Mouse (Mus musculus): ENCODE results near the gene Sumo1. TPM values are rescaled to one million over a fixed set of nuclear protein-coding genes. Genes with fewer than 3 reads are reported as not detected.

Gene Sumo1
- 272 and 320 TPM in 2 replicates for polyA plus RNA-seq (2015; fragmentation: Nextera tagmentation; extraction: Ambion mirVana)

- peak; percentile 93 for ATAC-seq (ENCODE audit: insufficient read depth, low FRiP score)
- no peaks in the 10 kb centered on the region for H3K9me3 ChIP-seq (replicated peaks; ENCODE audit: control insufficient read depth, low read length)
- no peaks in the 10 kb centered on the region; the same call in 1 of the 2 replicates for H3K36me3 ChIP-seq (ENCODE audit: control insufficient read depth, insufficient read depth, low read length)
- peak within 1 kb of the TSS; percentile 99 for H3K4me3 ChIP-seq (replicated peaks; ENCODE audit: low read length)
- peaks cover 7% of the 10 kb centered on the region for H3K4me1 ChIP-seq (ENCODE audit: control insufficient read depth, insufficient read depth, low read length)
- H3K9ac ChIP-seq (ENCODE audit: low read length), result peak within 1 kb of the TSS; percentile 98
- peak within 1 kb of the TSS; percentile 93 for H3K27ac ChIP-seq (ENCODE audit: low read length)
- H3K4me2 ChIP-seq (ENCODE audit: low read depth, low read length), result peak within 1 kb of the TSS; percentile 88
- WGBS, result 0% methylated on average over 36 of the region's 36 CpGs
- H3K27me3 ChIP-seq (ENCODE audit: control insufficient read depth, insufficient read depth, low read length), result no peaks in the 10 kb centered on the region
Measured at GRCm38 (mm10) chr1:59670641-59671168, at the start of gene Sumo1. Gene Sumo1, minus strand, starts transcription at chr1:59670834.

GRCm38 (mm10) chr1:59719900-59720299 lies 49.3 kb upstream of the Sumo1 start:
- H3K27me3 ChIP-seq (ENCODE audit: control insufficient read depth, insufficient read depth, low read length), result no peaks in the 10 kb centered on the region
- H3K36me3 ChIP-seq (ENCODE audit: control insufficient read depth, insufficient read depth, low read length), result no peaks in the 10 kb centered on the region; the same call in 1 of the 2 replicates
- H3K27ac ChIP-seq (ENCODE audit: low read length), result no peak overlapping the region
- H3K4me1 ChIP-seq (ENCODE audit: control insufficient read depth, insufficient read depth, low read length), result no peaks in the 10 kb centered on the region
- ATAC-seq (ENCODE audit: insufficient read depth, low FRiP score), result no peak
- no peaks in the 10 kb centered on the region for H3K9me3 ChIP-seq (replicated peaks; ENCODE audit: control insufficient read depth, low read length)
- WGBS, result 43% methylated on average over 4 of the region's 4 CpGs
- H3K4me3 ChIP-seq (replicated peaks; ENCODE audit: low read length), result no peak overlapping the region
- H3K9ac ChIP-seq (ENCODE audit: low read length), result no peak overlapping the region
- H3K4me2 ChIP-seq (ENCODE audit: low read depth, low read length), result no peak overlapping the region

- ATAC-seq (ENCODE audit: insufficient read depth, low FRiP score), result no peak
- Histone ChIP-seq H3K4me1 (ENCODE audit: control insufficient read depth, insufficient read depth, low read length) (no peaks in the 10 kb centered on the region), H3K27ac (ENCODE audit: low read length) (no peak overlapping the region), H3K9ac (ENCODE audit: low read length) (no peak overlapping the region), H3K4me3 (replicated peaks; ENCODE audit: low read length) (no peak overlapping the region), H3K36me3 (ENCODE audit: control insufficient read depth, insufficient read depth, low read length) (peaks cover 45% of the 10 kb centered on the region), H3K4me2 (ENCODE audit: low read depth, low read length) (no peak overlapping the region), H3K27me3 (ENCODE audit: control insufficient read depth, insufficient read depth, low read length) (no peaks in the 10 kb centered on the region), H3K9me3 (replicated peaks; ENCODE audit: control insufficient read depth, low read length) (no peaks in the 10 kb centered on the region)
- WGBS, result 100% methylated on average over 1 of the region's 1 CpGs
Measured at GRCm38 (mm10) chr1:59701766-59702165, 31.1 kb upstream of the Sumo1 start.

- no peaks in the 10 kb centered on the region for H3K9me3 ChIP-seq (replicated peaks; ENCODE audit: control insufficient read depth, low read length)
- no peak overlapping the region for H3K4me3 ChIP-seq (replicated peaks; ENCODE audit: low read length)
- ATAC-seq (ENCODE audit: insufficient read depth, low FRiP score), result no peak
- no peak overlapping the region for H3K9ac ChIP-seq (ENCODE audit: low read length)
- WGBS, result 94% methylated on average over 3 of the region's 3 CpGs
- no peaks in the 10 kb centered on the region for H3K27me3 ChIP-seq (ENCODE audit: control insufficient read depth, insufficient read depth, low read length)
- H3K4me2 ChIP-seq (ENCODE audit: low read depth, low read length), result no peak overlapping the region
- peaks cover 29% of the 10 kb centered on the region for H3K36me3 ChIP-seq (ENCODE audit: control insufficient read depth, insufficient read depth, low read length)
- no peak overlapping the region for H3K27ac ChIP-seq (ENCODE audit: low read length)
- H3K4me1 ChIP-seq (ENCODE audit: control insufficient read depth, insufficient read depth, low read length), result no peaks in the 10 kb centered on the region
Measured at GRCm38 (mm10) chr1:59698207-59698606, 27.6 kb upstream of the Sumo1 start.

GRCm38 (mm10) chr1:59697751-59698150 lies 27.1 kb upstream of the Sumo1 start:
- no peak for ATAC-seq (ENCODE audit: insufficient read depth, low FRiP score)
- 76% methylated on average over 5 of the region's 5 CpGs for WGBS
- Histone ChIP-seq H3K9ac (ENCODE audit: low read length) (no peak overlapping the region), H3K36me3 (ENCODE audit: control insufficient read depth, insufficient read depth, low read length) (peaks cover 29% of the 10 kb centered on the region), H3K4me3 (replicated peaks; ENCODE audit: low read length) (no peak overlapping the region), H3K27me3 (ENCODE audit: control insufficient read depth, insufficient read depth, low read length) (no peaks in the 10 kb centered on the region), H3K4me1 (ENCODE audit: control insufficient read depth, insufficient read depth, low read length) (no peaks in the 10 kb centered on the region), H3K9me3 (replicated peaks; ENCODE audit: control insufficient read depth, low read length) (no peaks in the 10 kb centered on the region), H3K27ac (ENCODE audit: low read length) (no peak overlapping the region), H3K4me2 (ENCODE audit: low read depth, low read length) (no peak overlapping the region)

- Histone ChIP-seq H3K9me3 (replicated peaks; ENCODE audit: control insufficient read depth, low read length) (no peaks in the 10 kb centered on the region), H3K9ac (ENCODE audit: low read length) (no peak overlapping the region), H3K4me3 (replicated peaks; ENCODE audit: low read length) (no peak overlapping the region), H3K4me1 (ENCODE audit: control insufficient read depth, insufficient read depth, low read length) (peaks cover 16% of the 10 kb centered on the region), H3K36me3 (ENCODE audit: control insufficient read depth, insufficient read depth, low read length) (peaks cover 5% of the 10 kb centered on the region; the same call in 1 of the 2 replicates), H3K27me3 (ENCODE audit: control insufficient read depth, insufficient read depth, low read length) (no peaks in the 10 kb centered on the region), H3K4me2 (ENCODE audit: low read depth, low read length) (no peak overlapping the region), H3K27ac (ENCODE audit: low read length) (no peak overlapping the region)
- ATAC-seq (ENCODE audit: insufficient read depth, low FRiP score), result no peak
- 88% methylated on average over 5 of the region's 5 CpGs for WGBS
Measured at GRCm38 (mm10) chr1:59690467-59690866, 19.8 kb upstream of the Sumo1 start.

- 57% methylated on average over 1 of the region's 1 CpGs for WGBS
- no peak overlapping the region for H3K9ac ChIP-seq (ENCODE audit: low read length)
- no peak overlapping the region for H3K27ac ChIP-seq (ENCODE audit: low read length)
- no peak for ATAC-seq (ENCODE audit: insufficient read depth, low FRiP score)
- H3K4me3 ChIP-seq (replicated peaks; ENCODE audit: low read length), result no peak overlapping the region
- peaks cover 16% of the 10 kb centered on the region for H3K4me1 ChIP-seq (ENCODE audit: control insufficient read depth, insufficient read depth, low read length)
- 0 out of 2 replicates have a peak, but pooled peaks cover 5% of the 10 kb centered on the region for H3K36me3 ChIP-seq (ENCODE audit: control insufficient read depth, insufficient read depth, low read length)
- no peaks in the 10 kb centered on the region for H3K27me3 ChIP-seq (ENCODE audit: control insufficient read depth, insufficient read depth, low read length)
- H3K4me2 ChIP-seq (ENCODE audit: low read depth, low read length), result peak overlapping the region; percentile 17; the same call in 1 of the 2 replicates
- H3K9me3 ChIP-seq (replicated peaks; ENCODE audit: control insufficient read depth, low read length), result no peaks in the 10 kb centered on the region
Measured at GRCm38 (mm10) chr1:59687493-59687892, 16.9 kb upstream of the Sumo1 start.

GRCm38 (mm10) chr1:59684819-59685755 lies 14.5 kb upstream of the Sumo1 start, which contains the start of gene Nop58:
Gene Nop58, plus strand, starts transcription at chr1:59684971.
- Histone ChIP-seq H3K9me3 (replicated peaks; ENCODE audit: control insufficient read depth, low read length) (no peaks in the 10 kb centered on the region), H3K4me2 (ENCODE audit: low read depth, low read length) (peak within 1 kb of the TSS; percentile 79), H3K9ac (ENCODE audit: low read length) (peak within 1 kb of the TSS; percentile 88), H3K4me3 (replicated peaks; ENCODE audit: low read length) (peak within 1 kb of the TSS; percentile 94), H3K36me3 (ENCODE audit: control insufficient read depth, insufficient read depth, low read length) (0 out of 2 replicates have a peak, but pooled peaks cover 5% of the 10 kb centered on the region), H3K27ac (ENCODE audit: low read length) (peak within 1 kb of the TSS; percentile 90), H3K27me3 (ENCODE audit: control insufficient read depth, insufficient read depth, low read length) (no peaks in the 10 kb centered on the region), H3K4me1 (ENCODE audit: control insufficient read depth, insufficient read depth, low read length) (peaks cover 16% of the 10 kb centered on the region)
- peak; percentile 97 for ATAC-seq (ENCODE audit: insufficient read depth, low FRiP score)
- WGBS, result under 1% methylated on average over 49 of the region's 49 CpGs

Measured in stomach, embryonic 16.5 days (tissue).